Mouse (Mus musculus): ENCODE data around the gene Fam83g.

DNA sequence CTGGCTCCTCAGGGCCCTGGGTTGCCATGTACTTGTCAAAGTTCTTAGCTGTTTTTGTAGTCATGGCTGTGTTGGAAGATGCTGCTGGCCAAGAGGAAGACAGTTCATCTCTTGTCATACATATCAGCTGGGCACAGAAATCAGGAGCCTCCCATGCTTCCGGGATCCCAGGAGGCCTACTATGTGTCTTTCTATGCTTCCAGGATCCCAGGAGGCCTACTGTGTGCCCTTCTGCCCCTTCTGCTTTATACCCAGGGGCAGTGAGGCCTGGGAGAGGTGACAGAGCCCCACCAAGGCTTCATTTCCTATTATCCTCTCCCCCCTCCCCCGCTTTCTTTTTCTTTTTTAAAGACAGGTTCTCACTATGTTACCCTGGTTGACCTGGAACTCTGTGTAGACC lies 21.7 kb downstream of the Fam83g start:
- TF ChIP-seq CTCF (IDR thresholded peaks at IDR 0.05; ENCODE audit: insufficient read depth, low read depth, low read length) = no peak
- no peak for TF ChIP-seq POLR2A (IDR thresholded peaks at IDR 0.05; ENCODE audit: insufficient read depth, low read depth, low read length)
